Mouse (Mus musculus): ENCODE measurements around the gene Zbtb8b. TPM values are rescaled to one million over a fixed set of nuclear protein-coding genes. Genes with fewer than 3 reads are reported as not detected.

Gene Zbtb8b
- polyA plus RNA-seq, 1 experiment from 2014 or later = 2.6 TPM

- WGBS = 89% methylated on average over 11 of the region's 11 CpGs
- ATAC-seq (ENCODE audit: insufficient read depth, low FRiP score, low TSS enrichment) (no peak), DNase-seq (ENCODE audit: low spot score) (no peak)
- H3K4me2 ChIP-seq (ENCODE audit: low read depth) = no peak overlapping the region
- no peaks in the 10 kb centered on the region for H3K4me1 ChIP-seq (ENCODE audit: control insufficient read depth, insufficient read depth, low read length)
- H3K36me3 ChIP-seq (ENCODE audit: control insufficient read depth, insufficient read depth, low read length) = no peaks in the 10 kb centered on the region
- no peak overlapping the region for H3K4me3 ChIP-seq (ENCODE audit: low read depth, low read length)
- no peak overlapping the region for H3K27ac ChIP-seq (ENCODE audit: low read depth, low read length)
- H3K9me3 ChIP-seq (ENCODE audit: control insufficient read depth, low read length) = no peaks in the 10 kb centered on the region
- H3K9ac ChIP-seq (ENCODE audit: low read length) = no peak overlapping the region
- no peaks in the 10 kb centered on the region for H3K27me3 ChIP-seq (ENCODE audit: control insufficient read depth, insufficient read depth, low read length)
Measured at GRCm38 (mm10) chr4:129385685-129386084, 55.0 kb downstream of the Zbtb8b start.

- Histone ChIP-seq H3K9me3 (ENCODE audit: control insufficient read depth, low read length) (no peaks in the 10 kb centered on the region), H3K9ac (ENCODE audit: low read length) (no peak overlapping the region), H3K27ac (ENCODE audit: low read depth, low read length) (no peak overlapping the region), H3K4me3 (ENCODE audit: low read depth, low read length) (no peak overlapping the region), H3K27me3 (ENCODE audit: control insufficient read depth, insufficient read depth, low read length) (peaks cover 4% of the 10 kb centered on the region; the same call in 1 of the 2 replicates), H3K4me1 (ENCODE audit: control insufficient read depth, insufficient read depth, low read length) (no peaks in the 10 kb centered on the region), H3K4me2 (ENCODE audit: low read depth) (no peak overlapping the region), H3K36me3 (ENCODE audit: control insufficient read depth, insufficient read depth, low read length) (no peaks in the 10 kb centered on the region)
- 41% methylated on average over 6 of the region's 6 CpGs for WGBS
- ATAC-seq (ENCODE audit: insufficient read depth, low FRiP score, low TSS enrichment) (no peak), DNase-seq (ENCODE audit: low spot score) (no peak)
Measured at GRCm38 (mm10) chr4:129384440-129384839, 56.2 kb downstream of the Zbtb8b start.

GRCm38 (mm10) chr4:129383586-129383985 is 57.1 kb downstream of the Zbtb8b start:
- Histone ChIP-seq H3K9me3 (ENCODE audit: control insufficient read depth, low read length) (no peaks in the 10 kb centered on the region), H3K36me3 (ENCODE audit: control insufficient read depth, insufficient read depth, low read length) (no peaks in the 10 kb centered on the region), H3K4me2 (ENCODE audit: low read depth) (no peak overlapping the region), H3K4me1 (ENCODE audit: control insufficient read depth, insufficient read depth, low read length) (no peaks in the 10 kb centered on the region), H3K9ac (ENCODE audit: low read length) (no peak overlapping the region), H3K27ac (ENCODE audit: low read depth, low read length) (no peak overlapping the region), H3K4me3 (ENCODE audit: low read depth, low read length) (no peak overlapping the region), H3K27me3 (ENCODE audit: control insufficient read depth, insufficient read depth, low read length) (peaks cover 10% of the 10 kb centered on the region; the same call in 1 of the 2 replicates)
- ATAC-seq (ENCODE audit: insufficient read depth, low FRiP score, low TSS enrichment) = no peak
- 92% methylated on average over 3 of the region's 3 CpGs for WGBS
- DNase-seq (ENCODE audit: low spot score) = no peak

- H3K9ac ChIP-seq (ENCODE audit: low read length) = no peak overlapping the region
- ATAC-seq (ENCODE audit: insufficient read depth, low FRiP score, low TSS enrichment) (no peak), DNase-seq (ENCODE audit: low spot score) (no peak)
- no peaks in the 10 kb centered on the region for H3K9me3 ChIP-seq (ENCODE audit: control insufficient read depth, low read length)
- H3K36me3 ChIP-seq (ENCODE audit: control insufficient read depth, insufficient read depth, low read length) = no peaks in the 10 kb centered on the region
- H3K4me2 ChIP-seq (ENCODE audit: low read depth) = no peak overlapping the region
- no peaks in the 10 kb centered on the region for H3K4me1 ChIP-seq (ENCODE audit: control insufficient read depth, insufficient read depth, low read length)
- WGBS = 100% methylated on average over 2 of the region's 2 CpGs
- no peak overlapping the region for H3K27ac ChIP-seq (ENCODE audit: low read depth, low read length)
- H3K4me3 ChIP-seq (ENCODE audit: low read depth, low read length) = no peak overlapping the region
- H3K27me3 ChIP-seq (ENCODE audit: control insufficient read depth, insufficient read depth, low read length) = peaks cover 16% of the 10 kb centered on the region
Measured at GRCm38 (mm10) chr4:129382488-129382887, 58.2 kb downstream of the Zbtb8b start.

GRCm38 (mm10) chr4:129382029-129382428 is 58.6 kb downstream of the Zbtb8b start:
- Histone ChIP-seq H3K4me1 (ENCODE audit: control insufficient read depth, insufficient read depth, low read length) (no peaks in the 10 kb centered on the region), H3K9me3 (ENCODE audit: control insufficient read depth, low read length) (no peaks in the 10 kb centered on the region), H3K4me3 (ENCODE audit: low read depth, low read length) (no peak overlapping the region), H3K4me2 (ENCODE audit: low read depth) (no peak overlapping the region), H3K36me3 (ENCODE audit: control insufficient read depth, insufficient read depth, low read length) (no peaks in the 10 kb centered on the region), H3K9ac (ENCODE audit: low read length) (no peak overlapping the region), H3K27me3 (ENCODE audit: control insufficient read depth, insufficient read depth, low read length) (peaks cover 16% of the 10 kb centered on the region), H3K27ac (ENCODE audit: low read depth, low read length) (no peak overlapping the region)
- ATAC-seq (ENCODE audit: insufficient read depth, low FRiP score, low TSS enrichment) = no peak
- 92% methylated on average over 9 of the region's 9 CpGs for WGBS
- no peak for DNase-seq (ENCODE audit: low spot score)

GRCm38 (mm10) chr4:129381148-129381547 is 59.5 kb downstream of the Zbtb8b start:
- Histone ChIP-seq H3K4me2 (ENCODE audit: low read depth) (no peak overlapping the region), H3K9ac (ENCODE audit: low read length) (no peak overlapping the region), H3K9me3 (ENCODE audit: control insufficient read depth, low read length) (no peaks in the 10 kb centered on the region), H3K4me1 (ENCODE audit: control insufficient read depth, insufficient read depth, low read length) (no peaks in the 10 kb centered on the region), H3K27ac (ENCODE audit: low read depth, low read length) (no peak overlapping the region), H3K27me3 (ENCODE audit: control insufficient read depth, insufficient read depth, low read length) (peaks cover 16% of the 10 kb centered on the region), H3K36me3 (ENCODE audit: control insufficient read depth, insufficient read depth, low read length) (no peaks in the 10 kb centered on the region), H3K4me3 (ENCODE audit: low read depth, low read length) (no peak overlapping the region)
- ATAC-seq (ENCODE audit: insufficient read depth, low FRiP score, low TSS enrichment) (no peak), DNase-seq (ENCODE audit: low spot score) (no peak)
- 77% methylated on average over 8 of the region's 8 CpGs for WGBS

GRCm38 (mm10) chr4:129379805-129380204 is 60.8 kb downstream of the Zbtb8b start:
- Histone ChIP-seq H3K9me3 (ENCODE audit: control insufficient read depth, low read length) (no peaks in the 10 kb centered on the region), H3K27ac (ENCODE audit: low read depth, low read length) (no peak overlapping the region), H3K4me3 (ENCODE audit: low read depth, low read length) (no peak overlapping the region), H3K9ac (ENCODE audit: low read length) (no peak overlapping the region), H3K4me1 (ENCODE audit: control insufficient read depth, insufficient read depth, low read length) (0 out of 2 replicates have a peak, but pooled peaks cover 2% of the 10 kb centered on the region), H3K36me3 (ENCODE audit: control insufficient read depth, insufficient read depth, low read length) (no peaks in the 10 kb centered on the region), H3K4me2 (ENCODE audit: low read depth) (no peak overlapping the region), H3K27me3 (ENCODE audit: control insufficient read depth, insufficient read depth, low read length) (peaks cover 20% of the 10 kb centered on the region)
- 82% methylated on average over 3 of the region's 3 CpGs for WGBS
- DNase-seq (ENCODE audit: low spot score) (no peak), ATAC-seq (ENCODE audit: insufficient read depth, low FRiP score, low TSS enrichment) (no peak)

- Histone ChIP-seq H3K9me3 (ENCODE audit: control insufficient read depth, low read length) (no peaks in the 10 kb centered on the region), H3K4me1 (ENCODE audit: control insufficient read depth, insufficient read depth, low read length) (0 out of 2 replicates have a peak, but pooled peaks cover 2% of the 10 kb centered on the region), H3K27ac (ENCODE audit: low read depth, low read length) (peak within 1 kb of the TSS; percentile 70; the same call in 1 of the 2 replicates), H3K4me2 (ENCODE audit: low read depth) (peak within 1 kb of the TSS; percentile 67), H3K27me3 (ENCODE audit: control insufficient read depth, insufficient read depth, low read length) (peaks cover 20% of the 10 kb centered on the region), H3K4me3 (ENCODE audit: low read depth, low read length) (peak within 1 kb of the TSS; percentile 82), H3K36me3 (ENCODE audit: control insufficient read depth, insufficient read depth, low read length) (no peaks in the 10 kb centered on the region), H3K9ac (ENCODE audit: low read length) (peak within 1 kb of the TSS; percentile 87)
- 2% methylated on average over 60 of the region's 65 CpGs for WGBS
- DNase-seq (ENCODE audit: low spot score) (peak; percentile 74), ATAC-seq (ENCODE audit: insufficient read depth, low FRiP score, low TSS enrichment) (peak; percentile 53)
Measured at GRCm38 (mm10) chr4:129377601-129378390, 62.9 kb downstream of the Zbtb8b start, which contains the start of gene Zbtb8a. Zbtb8a (minus strand) TSS chr4:129378116.
